Mouse (Mus musculus): ENCODE measurements around the gene Llgl2.

GRCm38 (mm10) chr11:115902831-115903230 lies 79.0 kb downstream of the Llgl2 start:
- no peak for TF ChIP-seq CTCF (IDR thresholded peaks at IDR 0.05; ENCODE audit: low read depth, low read length)
- TF ChIP-seq GATA1 (IDR thresholded peaks at IDR 0.05; ENCODE audit: borderline replicate concordance, low read length), result no peak
- no peak for TF ChIP-seq GATA2 (IDR thresholded peaks at IDR 0.05; ENCODE audit: borderline replicate concordance, low read depth, low read length)
- no peak for TF ChIP-seq POLR2AphosphoS5 (IDR thresholded peaks at IDR 0.05; ENCODE audit: insufficient replicate concordance, low read depth, low read length)

Measured in G1E (cell line).